Mouse (Mus musculus) limb, embryonic 14.5 days (tissue): ENCODE results near the gene Nek7. TPM values are rescaled to one million over a fixed set of nuclear protein-coding genes. Genes with fewer than 3 reads are reported as not detected.

Source experiments
- ATAC-seq: fragments of 200-750 bp; cut with Nextera tagmentation; 2 replicates; pipeline ENCODE4 v1.8.0; 2017; ENCODE audit warnings: low read depth, moderate number of reproducible peaks, moderate TSS enrichment; ENCODE audit not compliant: low FRiP score
- DNase-seq: peaks from one replicate; pipeline ENCODE4 v3.0.0-alpha.2; 2015; ENCODE audit warnings: low spot score
- H3K27ac ChIP-seq: fragments of 300-500 bp; sonication (generic); replicated peaks from 2 replicates; pipeline ENCODE4 v1.5.1; 2014; ENCODE audit warnings: low read depth, mild to moderate bottlenecking, low read length, moderate library complexity, mixed read lengths
- H3K27me3 ChIP-seq: fragments of 300-500 bp; sonication (generic); 2 replicates; pipeline ENCODE4 v1.6.1; 2014; ENCODE audit warnings: low read length, mixed read lengths; ENCODE audit not compliant: control insufficient read depth, insufficient read depth
- H3K36me3 ChIP-seq: fragments of 300-500 bp; sonication (generic); 2 replicates; pipeline ENCODE4 v1.6.1; 2014; ENCODE audit warnings: mild to moderate bottlenecking, low read length, moderate library complexity, mixed read lengths; ENCODE audit not compliant: control insufficient read depth, insufficient read depth
- H3K4me1 ChIP-seq: fragments of 300-500 bp; sonication (generic); 2 replicates; pipeline ENCODE4 v1.6.1; 2014; ENCODE audit warnings: antibody characterized with exemption, low read length, mixed read lengths; ENCODE audit not compliant: control insufficient read depth, insufficient read depth
- H3K4me2 ChIP-seq: fragments of 300-500 bp; sonication (generic); replicated peaks from 2 replicates; pipeline ENCODE4 v1.6.1; 2014; ENCODE audit warnings: low read depth, mild to moderate bottlenecking, low read length, moderate library complexity; ENCODE audit not compliant: severe bottlenecking
- H3K4me3 ChIP-seq: fragments of 300-500 bp; sonication (generic); replicated peaks from 2 replicates; pipeline ENCODE4 v1.5.1; 2014; ENCODE audit warnings: low read length
- H3K9ac ChIP-seq: fragments of 300-500 bp; sonication (generic); 2 replicates; pipeline ENCODE4 v1.6.1; 2014; ENCODE audit warnings: mild to moderate bottlenecking, low read depth, low read length, moderate library complexity; ENCODE audit not compliant: severe bottlenecking
- H3K9me3 ChIP-seq: fragments of 300-500 bp; sonication (generic); 2 replicates; pipeline ENCODE4 v1.6.1; 2016; ENCODE audit warnings: low read length; ENCODE audit not compliant: control insufficient read depth
- POLR2A ChIP-seq: fragments of 200-500 bp; IDR thresholded peaks from 2 replicates; pipeline ENCODE4 v1.8.0; 2012; ENCODE audit warnings: inconsistent platforms, mild to moderate bottlenecking, moderate library complexity, borderline replicate concordance; ENCODE audit not compliant: insufficient read depth, insufficient read length; ENCODE audit errors: extremely low read depth
- WGBS: fragments of 180-500 bp; shearing (Covaris S2); extraction: QIAGEN DNeasy Blood & Tissue Kit; methylation state at CpG from one replicate; pipeline ENCODE4 v1.1.7; 2014; 5-methylcytosine and 5-hydroxymethylcytosine counted together
- polyA plus RNA-seq, 2 experiments: library from polyadenylated mRNA; depleted of rRNA in 1 of 2; stranded (reverse) in 1 of 2; unstranded in 1 of 2; fragments of >200 nt; fragmentation: Nextera tagmentation in 1 of 2; extraction: Ambion mirVana in 1 of 2; gene quantifications; 2 replicates each; pipeline versions ENCODE4 v1.2.1 to v1.2.3; 2012 to 2014

The Nek7 gene
- polyA plus RNA-seq (2012; rRNA removed): 13.0 and 14.2 TPM in 2 replicates
- 32.4 and 37.7 TPM in 2 replicates for polyA plus RNA-seq (2014; fragmentation: Nextera tagmentation; extraction: Ambion mirVana)

DNA sequence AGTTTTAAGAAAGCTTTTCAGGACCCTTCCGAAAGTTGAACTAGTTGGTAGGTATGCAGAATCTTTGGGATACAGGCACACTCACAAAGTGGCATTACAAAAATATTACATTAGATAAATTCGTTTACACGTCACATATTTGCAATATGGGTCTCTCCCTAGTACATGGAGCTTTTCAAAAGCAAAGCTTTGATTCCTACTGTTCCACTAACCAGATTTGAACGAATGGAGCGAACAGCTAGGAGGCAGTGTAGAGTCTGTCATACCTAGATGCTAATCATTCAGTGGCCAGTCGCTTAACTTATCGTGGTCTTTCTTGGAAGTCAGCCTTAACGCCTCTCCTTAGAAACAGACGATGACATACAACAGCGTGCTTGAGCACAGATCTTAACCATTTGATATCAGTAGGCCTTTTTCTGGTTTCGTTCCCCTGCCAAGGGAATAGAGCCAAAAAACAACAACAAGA, at the start of gene Nek7:
TSS of gene Nek7 (minus strand) at position 146 of the 466 bp plus-strand sequence.
- peak within 1 kb of the TSS; percentile 95 for H3K27ac ChIP-seq
- no peaks in the 10 kb centered on the region for H3K27me3 ChIP-seq
- H3K36me3 ChIP-seq: no peaks in the 10 kb centered on the region
- peak within 1 kb of the TSS; percentile 77 for H3K4me2 ChIP-seq
- ATAC-seq (peak; percentile 23; the same call in 1 of the 2 replicates), DNase-seq (peak; percentile 86)
- TF ChIP-seq POLR2A: no peak
- H3K4me3 ChIP-seq: peak within 1 kb of the TSS; percentile 90
- H3K9me3 ChIP-seq: no peaks in the 10 kb centered on the region
- 2% methylated on average over 11 of the region's 11 CpGs for WGBS
- peak within 1 kb of the TSS; percentile 87 for H3K9ac ChIP-seq
- H3K4me1 ChIP-seq: peaks cover 8% of the 10 kb centered on the region

DNA sequence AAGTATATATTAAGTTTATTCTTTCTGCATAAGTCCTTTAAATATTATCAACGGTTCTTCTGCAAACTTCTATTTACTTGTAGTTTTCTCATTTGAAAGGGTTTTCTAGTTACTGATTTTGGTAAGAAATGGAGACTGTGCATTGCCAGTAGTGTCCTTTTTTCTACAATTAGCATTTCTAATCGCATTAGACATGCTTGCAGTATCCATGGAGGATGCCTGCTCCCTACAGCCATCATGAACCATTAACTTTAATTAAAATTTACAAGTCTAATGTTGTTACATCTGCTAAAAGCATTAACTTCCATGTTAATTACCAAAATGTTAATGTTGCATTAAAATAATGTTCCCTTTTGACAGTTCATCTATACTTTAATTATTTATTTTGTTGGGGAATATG, 42.4 kb upstream of the Nek7 start:
- no peak overlapping the region for H3K4me3 ChIP-seq
- DNase-seq (no peak), ATAC-seq (no peak)
- H3K9ac ChIP-seq: no peak overlapping the region
- no peak overlapping the region for H3K27ac ChIP-seq
- no peaks in the 10 kb centered on the region for H3K36me3 ChIP-seq
- no peaks in the 10 kb centered on the region for H3K9me3 ChIP-seq
- no peak overlapping the region for H3K4me2 ChIP-seq
- TF ChIP-seq POLR2A: no peak
- 87% methylated on average over 2 of the region's 2 CpGs for WGBS
- no peaks in the 10 kb centered on the region for H3K27me3 ChIP-seq
- no peaks in the 10 kb centered on the region for H3K4me1 ChIP-seq

DNA sequence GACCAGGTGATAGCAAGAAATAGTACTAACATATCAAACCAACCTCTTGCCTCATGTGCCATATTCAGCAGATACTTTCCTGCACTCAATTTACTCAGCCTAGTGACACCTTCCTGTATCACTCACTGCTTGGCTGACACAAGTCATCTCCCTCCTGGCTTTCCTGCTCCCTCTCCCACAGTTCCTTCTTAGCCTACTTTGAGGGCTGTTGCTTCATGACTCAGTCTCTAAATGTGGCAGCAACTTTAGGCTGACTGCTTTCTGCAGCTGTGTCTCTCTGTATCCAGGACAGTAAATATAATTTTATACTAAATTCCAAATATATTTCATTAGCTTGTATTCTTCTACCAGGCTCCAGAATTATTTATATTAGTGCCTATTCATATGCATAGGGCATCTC, 34.3 kb upstream of the Nek7 start:
- Histone ChIP-seq H3K9me3 (no peaks in the 10 kb centered on the region), H3K36me3 (no peaks in the 10 kb centered on the region), H3K9ac (no peak overlapping the region), H3K4me2 (no peak overlapping the region), H3K27me3 (no peaks in the 10 kb centered on the region), H3K27ac (no peak overlapping the region), H3K4me1 (no peaks in the 10 kb centered on the region), H3K4me3 (no peak overlapping the region)
- TF ChIP-seq POLR2A: no peak
- DNase-seq (no peak), ATAC-seq (no peak)

DNA sequence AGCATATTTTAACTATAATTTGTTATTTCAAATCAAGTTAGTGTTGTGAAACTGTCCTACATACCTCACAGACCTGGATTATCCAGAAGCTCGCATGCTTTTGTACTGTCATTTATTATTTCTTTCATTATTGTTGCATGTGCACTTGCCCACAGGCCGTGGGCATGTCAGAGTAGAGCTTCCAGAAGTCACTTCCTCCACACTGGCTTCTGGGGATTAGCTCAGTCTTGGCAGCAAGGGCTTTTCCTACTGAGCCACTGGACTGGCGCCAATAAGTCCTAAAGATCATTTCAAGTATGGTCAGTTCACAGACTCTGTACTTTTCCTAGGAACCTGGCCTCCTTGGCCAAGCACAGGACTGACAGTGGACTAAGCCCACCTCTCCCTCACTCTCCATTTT, 25.1 kb upstream of the Nek7 start:
- no peak overlapping the region for H3K27ac ChIP-seq
- H3K4me3 ChIP-seq: no peak overlapping the region
- no peaks in the 10 kb centered on the region; the same call in 1 of the 2 replicates for H3K4me1 ChIP-seq
- no peak overlapping the region for H3K4me2 ChIP-seq
- no peak for TF ChIP-seq POLR2A
- H3K9ac ChIP-seq: no peak overlapping the region
- H3K9me3 ChIP-seq: no peaks in the 10 kb centered on the region
- 55% methylated on average over 3 of the region's 3 CpGs for WGBS
- DNase-seq: peak; percentile 36
- no peak for ATAC-seq
- no peaks in the 10 kb centered on the region for H3K36me3 ChIP-seq
- no peaks in the 10 kb centered on the region for H3K27me3 ChIP-seq

DNA sequence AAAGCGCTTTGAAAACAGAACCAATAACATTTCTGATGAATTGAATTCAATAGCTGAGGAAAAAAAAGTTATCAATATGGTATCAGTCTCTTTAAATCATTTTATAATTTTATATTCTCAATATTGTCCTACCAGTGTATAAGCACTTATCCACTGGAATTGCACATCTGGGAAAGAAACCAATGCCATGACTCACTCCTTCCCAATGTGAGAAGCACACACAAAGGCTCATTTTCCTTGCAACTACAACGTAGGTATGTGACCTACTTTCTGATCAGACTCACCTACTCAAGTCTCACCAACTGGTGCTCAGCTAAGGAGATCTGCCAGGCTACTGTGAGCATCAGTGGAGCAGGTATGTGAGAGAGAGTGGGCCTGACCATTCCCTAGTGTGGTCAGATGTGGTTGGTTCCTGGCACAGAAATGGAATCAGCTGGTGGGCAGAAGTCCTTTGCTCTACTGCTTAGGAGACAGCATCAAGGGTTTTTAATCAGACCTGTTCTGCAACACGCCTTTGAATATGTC, 23.4 kb upstream of the Nek7 start:
- TF ChIP-seq POLR2A: no peak
- ATAC-seq (no peak), DNase-seq (no peak)
- WGBS: 85% methylated on average over 3 of the region's 3 CpGs
- Histone ChIP-seq H3K27me3 (no peaks in the 10 kb centered on the region), H3K27ac (no peak overlapping the region), H3K4me3 (no peak overlapping the region), H3K36me3 (no peaks in the 10 kb centered on the region), H3K4me2 (no peak overlapping the region), H3K9ac (no peak overlapping the region), H3K9me3 (no peaks in the 10 kb centered on the region), H3K4me1 (no peaks in the 10 kb centered on the region; the same call in 1 of the 2 replicates)
